In genomic region chrX:163760617-163761434, GRCm38 (mm10) we compare ENCODE assay signal across 7 mouse cellular contexts. TPM values are rescaled to one million over a fixed set of nuclear protein-coding genes. Genes with fewer than 3 reads are reported as not detected.
A peak's percentile ranks its signal among the peaks of the same experiment; 100 is the strongest.
DNase-seq lines count a peak whose midpoint lies in the region; ATAC-seq and TF ChIP-seq lines count a peak whose summit lies in the region.

Gene Rnf138rt1, minus strand, starts transcription at chrX:163761329.

- peak within 1 kb of the TSS; percentile 55 for H3K4me2 ChIP-seq in embryonic facial prominence, embryonic 15.5 days (replicated peaks)
- H3K4me2 ChIP-seq in hindbrain, embryonic 12.5 days (replicated peaks), result peak within 1 kb of the TSS; percentile 61
- H3K4me2 ChIP-seq in midbrain, embryonic 14.5 days (ENCODE audit: low read length), result peak within 1 kb of the TSS; percentile 62

- H3K4me3 ChIP-seq in bone marrow, adult 2 months (replicated peaks; ENCODE audit: control insufficient read depth, low read depth, low read length), result peak within 1 kb of the TSS; percentile 28
- H3K4me3 ChIP-seq in embryonic facial prominence, embryonic 15.5 days (replicated peaks), result peak within 1 kb of the TSS; percentile 34
- peak within 1 kb of the TSS; percentile 37 for H3K4me3 ChIP-seq in hindbrain, embryonic 12.5 days
- peak within 1 kb of the TSS; percentile 41 for H3K4me3 ChIP-seq in midbrain, embryonic 14.5 days (replicated peaks; ENCODE audit: low read depth, low read length)

- DNase-seq in ZHBTc4 (ENCODE audit: low read depth, low spot score), result peak; percentile 43
- peak; percentile 7 to 15 for DNase-seq in left cerebral cortex, postnatal 36 days (ENCODE audit: low spot score in 2 of 2)
- DNase-seq in midbrain, embryonic 14.5 days, result peak; percentile 71
- DNase-seq in testis, postnatal 10 days (ENCODE audit: low spot score), result peak; percentile 57

- H3K9ac ChIP-seq in embryonic facial prominence, embryonic 15.5 days, result no peak within 1 kb of the TSS
- H3K9ac ChIP-seq in hindbrain, embryonic 12.5 days, result 0 out of 2 replicates have a peak within 1 kb of the TSS, but pooled peaks have one; percentile 8
- peak within 1 kb of the TSS; percentile 39; the same call in 1 of the 2 replicates for H3K9ac ChIP-seq in midbrain, embryonic 14.5 days (replicated peaks; ENCODE audit: low read length)

- peaks cover 10% of the 10 kb centered on the region for H3K27me3 ChIP-seq in embryonic facial prominence, embryonic 15.5 days
- H3K27me3 ChIP-seq in hindbrain, embryonic 12.5 days, result peaks cover 44% of the 10 kb centered on the region
- H3K27me3 ChIP-seq in midbrain, embryonic 14.5 days (ENCODE audit: control insufficient read depth, insufficient read depth, low read length), result no peaks in the 10 kb centered on the region

- no peaks in the 10 kb centered on the region for H3K4me1 ChIP-seq in bone marrow, adult 2 months (ENCODE audit: control insufficient read depth, insufficient read depth, low read length)
- no peaks in the 10 kb centered on the region for H3K4me1 ChIP-seq in embryonic facial prominence, embryonic 15.5 days
- no peaks in the 10 kb centered on the region for H3K4me1 ChIP-seq in hindbrain, embryonic 12.5 days
- no peaks in the 10 kb centered on the region for H3K4me1 ChIP-seq in midbrain, embryonic 14.5 days (ENCODE audit: control insufficient read depth, insufficient read depth, low read length)

- H3K9me3 ChIP-seq in embryonic facial prominence, embryonic 15.5 days (replicated peaks), result no peaks in the 10 kb centered on the region
- no peaks in the 10 kb centered on the region for H3K9me3 ChIP-seq in hindbrain, embryonic 12.5 days (replicated peaks)
- H3K9me3 ChIP-seq in midbrain, embryonic 14.5 days (ENCODE audit: control insufficient read depth, low read length), result no peaks in the 10 kb centered on the region

- intact Hi-C loops in left cerebral cortex, postnatal 36 days (cut with DNase I), result no loop called here

- H3K36me3 ChIP-seq in embryonic facial prominence, embryonic 15.5 days, result no peaks in the 10 kb centered on the region
- no peaks in the 10 kb centered on the region for H3K36me3 ChIP-seq in hindbrain, embryonic 12.5 days
- H3K36me3 ChIP-seq in midbrain, embryonic 14.5 days (ENCODE audit: control insufficient read depth, insufficient read depth, low read length), result no peaks in the 10 kb centered on the region

- peak; percentile 47; the same call in 1 of the 2 replicates for ATAC-seq in embryonic facial prominence, embryonic 15.5 days (ENCODE audit: insufficient number of reproducible peaks, low FRiP score, low TSS enrichment, low read depth)
- ATAC-seq in hindbrain, embryonic 12.5 days (ENCODE audit: low FRiP score), result peak; percentile 89
- ATAC-seq in midbrain, embryonic 14.5 days (ENCODE audit: low FRiP score, low TSS enrichment), result peak; percentile 89

- no peak for TF ChIP-seq CTCF in bone marrow, adult 2 months (IDR thresholded peaks at IDR 0.05; ENCODE audit: control insufficient read depth, insufficient read depth, low read length)

- no peak within 1 kb of the TSS for H3K27ac ChIP-seq in bone marrow, adult 2 months (ENCODE audit: control insufficient read depth, insufficient read depth, low read depth, low read length, poor library complexity)
- no peak within 1 kb of the TSS for H3K27ac ChIP-seq in embryonic facial prominence, embryonic 15.5 days (replicated peaks)
- no peak within 1 kb of the TSS for H3K27ac ChIP-seq in hindbrain, embryonic 12.5 days
- H3K27ac ChIP-seq in midbrain, embryonic 14.5 days (replicated peaks; ENCODE audit: low read depth, low read length), result no peak within 1 kb of the TSS

- no peak for TF ChIP-seq POLR2A in bone marrow, adult 2 months (IDR thresholded peaks at IDR 0.05; ENCODE audit: borderline replicate concordance, control insufficient read depth, low read depth, low read length)

- 26% methylated on average over 42 of the region's 42 CpGs for WGBS in bone marrow, adult 2 months
- WGBS in embryonic facial prominence, embryonic 15.5 days, result 27% methylated on average over 42 of the region's 42 CpGs
- 31% methylated on average over 42 of the region's 42 CpGs for WGBS in hindbrain, embryonic 12.5 days
- 26% methylated on average over 42 of the region's 42 CpGs for WGBS in midbrain, embryonic 14.5 days

RNA-seq across cellular contexts. Expression of gene Rnf138rt1, which starts in this region (rescaled TPM):
- not detected in 2 replicates for polyA plus RNA-seq in bone marrow, adult 2 months (2011; ENCODE audit: insufficient read depth, insufficient read length, low replicate concordance, missing spikeins)
- 0.46 and 0.49 TPM in 2 replicates for polyA plus RNA-seq in embryonic facial prominence, embryonic 15.5 days (2015; fragmentation: Nextera tagmentation; extraction: Ambion mirVana)
- 0.39 and 0.59 TPM in 2 replicates for polyA plus RNA-seq in hindbrain, embryonic 12.5 days (2016; fragmentation: Nextera tagmentation; extraction: Ambion mirVana)
- total RNA-seq in left cerebral cortex, postnatal 36 days (2021), result under 1 TPM; 0.54 to 0.68 TPM
- 3.3 and 4.1 TPM in 2 replicates for polyA plus RNA-seq in midbrain, embryonic 14.5 days (2014; fragmentation: Nextera tagmentation; extraction: Ambion mirVana)

Comparison
In these comparisons a context has a peak if more than half of its experiments do, and no peak if none do; other contexts are left out.
1. Peak in ATAC-seq, H3K4me3 ChIP-seq and H3K4me2 ChIP-seq in embryonic facial prominence, embryonic 15.5 days; RNA of the gene not detected or under 1 TPM.
2. Peak in ATAC-seq, H3K4me3 ChIP-seq, H3K9ac ChIP-seq and H3K4me2 ChIP-seq in hindbrain, embryonic 12.5 days; RNA of the gene not detected or under 1 TPM.
3. Peak in DNase-seq in left cerebral cortex, postnatal 36 days; RNA of the gene not detected or under 1 TPM.
4. DNase-seq: peak in every context shown above with its lines; median percentile 71 in midbrain, embryonic 14.5 days; 57 in testis, postnatal 10 days; 43 in ZHBTc4; 11 in left cerebral cortex, postnatal 36 days.